Mouse (Mus musculus): ENCODE results near the gene Pabpc1l.
"Not testable (repeated sequence)": the region's sequence is repeated elsewhere in the genome, so short reads cannot be mapped to it uniquely, and the experiment has no call there.

The Pabpc1l gene

GRCm38 (mm10) chr2:164036520-164037019 is 11.3 kb downstream of the Pabpc1l start:
- in situ Hi-C loops (cut with MboI, MseI), result loop anchor here (5.0 kb wide), 1 partner anchor 621 kb away; the partner anchor contains the start of genes Wfdc10 and Wfdc9

- in situ Hi-C loops (cut with MboI, MseI), result loop anchor here (5.0 kb wide), 1 partner anchor 619 kb away; the partner anchor contains the start of genes Wfdc10 and Wfdc9
Measured at GRCm38 (mm10) chr2:164038407-164039028, 13.3 kb downstream of the Pabpc1l start.

- in situ Hi-C loops (cut with MboI, MseI), result no loop called here
Measured at GRCm38 (mm10) chr2:164040949-164041348, 15.7 kb downstream of the Pabpc1l start.

- in situ Hi-C loops (cut with MboI, MseI), result no loop called here
Measured at GRCm38 (mm10) chr2:164041523-164041922, 16.3 kb downstream of the Pabpc1l start.

- in situ Hi-C loops (cut with MboI, MseI), result no loop called here
Measured at GRCm38 (mm10) chr2:164047197-164047690, 22.0 kb downstream of the Pabpc1l start.

GRCm38 (mm10) chr2:164053767-164054166 is 28.5 kb downstream of the Pabpc1l start:
- in situ Hi-C loops (cut with MboI, MseI), result no loop called here

GRCm38 (mm10) chr2:164054671-164055070 is 29.4 kb downstream of the Pabpc1l start:
- in situ Hi-C loops (cut with MboI, MseI), result no loop called here

GRCm38 (mm10) chr2:164059634-164060235 is 34.5 kb downstream of the Pabpc1l start:
- in situ Hi-C loops (cut with MboI, MseI), result loop anchor here (5.0 to 10.0 kb wide), 2 partner anchors 48 to 705 kb away; partner anchors contain the start of gene Ube2c

- in situ Hi-C loops (cut with MboI, MseI), result no loop called here
Measured at GRCm38 (mm10) chr2:164070142-164070764, 45.0 kb downstream of the Pabpc1l start, which contains the start of gene Stk4. Stk4 (plus strand) TSS chr2:164070322.

GRCm38 (mm10) chr2:164070765-164071436 is 45.7 kb downstream of the Pabpc1l start, which contains the start of gene Tomm34:
Tomm34 (minus strand) TSS chr2:164071169.
- in situ Hi-C loops (cut with MboI, MseI), result no loop called here

- in situ Hi-C loops (cut with MboI, MseI), result not testable (repeated sequence)
Measured at GRCm38 (mm10) chr2:164071437-164071820, 46.2 kb downstream of the Pabpc1l start.

- in situ Hi-C loops (cut with MboI, MseI), result no loop called here
Measured at GRCm38 (mm10) chr2:164072109-164072508, 46.9 kb downstream of the Pabpc1l start.

GRCm38 (mm10) chr2:164073120-164073519 is 47.9 kb downstream of the Pabpc1l start:
- in situ Hi-C loops (cut with MboI, MseI), result no loop called here

- in situ Hi-C loops (cut with MboI, MseI), result no loop called here
Measured at GRCm38 (mm10) chr2:164073918-164074578, 48.8 kb downstream of the Pabpc1l start.

GRCm38 (mm10) chr2:164075088-164075487 is 49.8 kb downstream of the Pabpc1l start:
- in situ Hi-C loops (cut with MboI, MseI), result no loop called here

GRCm38 (mm10) chr2:164076874-164077425 is 51.7 kb downstream of the Pabpc1l start:
- in situ Hi-C loops (cut with MboI, MseI), result no loop called here

- in situ Hi-C loops (cut with MboI, MseI), result no loop called here
Measured at GRCm38 (mm10) chr2:164077875-164078274, 52.6 kb downstream of the Pabpc1l start.

GRCm38 (mm10) chr2:164079488-164079887 is 54.2 kb downstream of the Pabpc1l start:
- in situ Hi-C loops (cut with MboI, MseI), result no loop called here

- in situ Hi-C loops (cut with MboI, MseI), result no loop called here
Measured at GRCm38 (mm10) chr2:164081577-164081976, 56.3 kb downstream of the Pabpc1l start.

- in situ Hi-C loops (cut with MboI, MseI), result no loop called here
Measured at GRCm38 (mm10) chr2:164082175-164082574, 56.9 kb downstream of the Pabpc1l start.

Data from regulatory T cell (primary cell).